In the genomic region with DNA sequence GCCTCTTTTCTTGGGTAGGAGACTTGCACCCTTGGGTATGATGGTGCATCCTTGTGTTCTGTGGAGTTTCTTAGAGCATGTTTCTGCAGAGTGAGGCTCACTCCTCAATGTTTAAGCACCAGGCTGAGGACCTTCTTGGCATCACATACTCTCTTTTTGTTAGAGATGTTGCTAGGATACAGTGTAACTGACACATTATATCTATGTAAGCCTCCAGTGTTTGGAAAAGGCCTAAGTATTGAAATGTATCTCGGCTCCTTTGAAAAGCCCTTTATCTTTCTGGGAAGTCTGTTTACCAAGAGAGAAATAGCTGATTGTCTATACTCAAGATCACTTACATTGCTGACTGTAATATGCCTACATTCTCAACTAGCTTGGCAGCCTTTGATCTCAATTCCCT, we compare ENCODE assay signal across 18 mouse cellular contexts.
DNase-seq lines count a peak whose midpoint lies in the region; ATAC-seq lines count a peak whose summit lies in the region.
"Had no signal": no experiment of that assay in that cellular context is flagged by ENCODE, and none has a peak within 500 bp of the region (broad histone marks: within the 10 kb centered on the region; RNA-seq: fewer than 3 reads in every experiment).

No protein-coding gene starts in this region.

- DNase-seq in hindbrain, embryonic 11.5 days (ENCODE audit: low spot score): no peak
- no peak for DNase-seq in hindbrain, embryonic 10.5 days (ENCODE audit: low spot score)
- no peak for DNase-seq in heart, embryonic 10.5 days (ENCODE audit: low spot score)
- DNase-seq in spleen, postnatal 14 days (ENCODE audit: low spot score in 2 of 2): no peak
- DNase-seq in cerebellum, adult 8-10 months: no peak
- DNase-seq: adrenal gland, postnatal 10 days; cerebellum, adult 11-12 months; kidney, adult 8-10 months; kidney, postnatal 36 days; lung, postnatal 14 days; right cerebral cortex, postnatal 14 days; thymus, postnatal 4 days had no signal

- no peaks in the 10 kb centered on the region for H3K9me3 ChIP-seq in hindbrain, embryonic 11.5 days (ENCODE audit: control insufficient read depth, low read length)
- no peaks in the 10 kb centered on the region for H3K9me3 ChIP-seq in hindbrain, embryonic 10.5 days
- no peaks in the 10 kb centered on the region for H3K9me3 ChIP-seq in forebrain, embryonic 13.5 days (replicated peaks)
- no peaks in the 10 kb centered on the region for H3K9me3 ChIP-seq in hindbrain, embryonic 15.5 days
- H3K9me3 ChIP-seq in midbrain, embryonic 15.5 days: no peaks in the 10 kb centered on the region
- no peaks in the 10 kb centered on the region for H3K9me3 ChIP-seq in heart, embryonic 10.5 days
- H3K9me3 ChIP-seq: embryonic facial prominence, embryonic 12.5 days; heart, embryonic 15.5 days; liver, embryonic 15.5 days had no signal

- no peaks in the 10 kb centered on the region for H3K36me3 ChIP-seq in hindbrain, embryonic 11.5 days (ENCODE audit: control insufficient read depth, insufficient read depth, low read length)
- H3K36me3 ChIP-seq in hindbrain, embryonic 10.5 days: peaks cover 14% of the 10 kb centered on the region
- H3K36me3 ChIP-seq in forebrain, embryonic 13.5 days (ENCODE audit: poor library complexity, severe bottlenecking): peaks cover under 1% of the 10 kb centered on the region; the same call in 1 of the 2 replicates
- no peaks in the 10 kb centered on the region for H3K36me3 ChIP-seq in hindbrain, embryonic 15.5 days
- no peaks in the 10 kb centered on the region for H3K36me3 ChIP-seq in midbrain, embryonic 15.5 days (replicated peaks)
- H3K36me3 ChIP-seq in heart, embryonic 10.5 days: no peaks in the 10 kb centered on the region; the same call in 1 of the 2 replicates
- H3K36me3 ChIP-seq: embryonic facial prominence, embryonic 12.5 days; liver, embryonic 15.5 days had no signal

- no peaks in the 10 kb centered on the region for H3K4me1 ChIP-seq in hindbrain, embryonic 11.5 days (replicated peaks; ENCODE audit: control insufficient read depth, insufficient read depth, low read length)
- H3K4me1 ChIP-seq in hindbrain, embryonic 10.5 days (replicated peaks): peaks cover 13% of the 10 kb centered on the region
- H3K4me1 ChIP-seq in forebrain, embryonic 13.5 days: peaks cover 15% of the 10 kb centered on the region
- 0 out of 2 replicates have a peak, but pooled peaks cover 7% of the 10 kb centered on the region for H3K4me1 ChIP-seq in hindbrain, embryonic 15.5 days (replicated peaks)
- no peaks in the 10 kb centered on the region; the same call in none of the 2 replicates for H3K4me1 ChIP-seq in midbrain, embryonic 15.5 days
- H3K4me1 ChIP-seq in heart, embryonic 10.5 days: no peaks in the 10 kb centered on the region
- H3K4me1 ChIP-seq: embryonic facial prominence, embryonic 12.5 days; heart, embryonic 15.5 days; liver, embryonic 15.5 days had no signal

- H3K27ac ChIP-seq in hindbrain, embryonic 11.5 days (ENCODE audit: low read depth, low read length): no peak overlapping the region
- no peak overlapping the region for H3K27ac ChIP-seq in hindbrain, embryonic 10.5 days
- H3K27ac ChIP-seq in forebrain, embryonic 13.5 days: no peak overlapping the region
- H3K27ac ChIP-seq in hindbrain, embryonic 15.5 days (replicated peaks): no peak overlapping the region
- no peak overlapping the region for H3K27ac ChIP-seq in midbrain, embryonic 15.5 days
- H3K27ac ChIP-seq in heart, embryonic 10.5 days: no peak overlapping the region
- H3K27ac ChIP-seq: embryonic facial prominence, embryonic 12.5 days; heart, embryonic 15.5 days; liver, embryonic 15.5 days had no signal

- 29% methylated on average over 1 of the region's 1 CpGs for WGBS in hindbrain, embryonic 11.5 days
- WGBS in hindbrain, embryonic 10.5 days: 40% methylated on average over 1 of the region's 1 CpGs
- WGBS in forebrain, embryonic 13.5 days: 5% methylated on average over 1 of the region's 1 CpGs
- WGBS in hindbrain, embryonic 15.5 days: 6% methylated on average over 1 of the region's 1 CpGs
- 12% methylated on average over 1 of the region's 1 CpGs for WGBS in midbrain, embryonic 15.5 days
- WGBS in heart, embryonic 10.5 days: 80% methylated on average over 1 of the region's 1 CpGs

- no peak overlapping the region for H3K4me2 ChIP-seq in hindbrain, embryonic 11.5 days (replicated peaks; ENCODE audit: low read depth, low read length)
- no peak overlapping the region for H3K4me2 ChIP-seq in forebrain, embryonic 13.5 days
- no peak overlapping the region for H3K4me2 ChIP-seq in hindbrain, embryonic 15.5 days
- no peak overlapping the region for H3K4me2 ChIP-seq in midbrain, embryonic 15.5 days
- H3K4me2 ChIP-seq: embryonic facial prominence, embryonic 12.5 days; heart, embryonic 15.5 days; liver, embryonic 15.5 days had no signal

- H3K4me3 ChIP-seq in hindbrain, embryonic 11.5 days (ENCODE audit: low read depth, low read length): no peak overlapping the region
- no peak overlapping the region for H3K4me3 ChIP-seq in hindbrain, embryonic 10.5 days
- no peak overlapping the region for H3K4me3 ChIP-seq in forebrain, embryonic 13.5 days
- no peak overlapping the region for H3K4me3 ChIP-seq in hindbrain, embryonic 15.5 days
- no peak overlapping the region for H3K4me3 ChIP-seq in midbrain, embryonic 15.5 days
- no peak overlapping the region for H3K4me3 ChIP-seq in heart, embryonic 10.5 days
- H3K4me3 ChIP-seq: embryonic facial prominence, embryonic 12.5 days; heart, embryonic 15.5 days; liver, embryonic 15.5 days had no signal

- ATAC-seq in hindbrain, embryonic 11.5 days (ENCODE audit: low FRiP score): peak; percentile 63
- ATAC-seq in forebrain, embryonic 13.5 days: peak; percentile 81; the same call in 1 of the 2 replicates
- ATAC-seq in hindbrain, embryonic 15.5 days (ENCODE audit: low FRiP score, low read depth): peak; percentile 59; the same call in 1 of the 2 replicates
- peak; percentile 71; the same call in 1 of the 2 replicates for ATAC-seq in midbrain, embryonic 15.5 days (replicated peaks)

- no peaks in the 10 kb centered on the region for H3K27me3 ChIP-seq in hindbrain, embryonic 11.5 days (ENCODE audit: control insufficient read depth, insufficient read depth, low read length)
- H3K27me3 ChIP-seq in hindbrain, embryonic 10.5 days (ENCODE audit: insufficient read depth, poor library complexity, severe bottlenecking): no peaks in the 10 kb centered on the region
- H3K27me3 ChIP-seq in forebrain, embryonic 13.5 days: no peaks in the 10 kb centered on the region
- H3K27me3 ChIP-seq in hindbrain, embryonic 15.5 days: no peaks in the 10 kb centered on the region
- H3K27me3 ChIP-seq in midbrain, embryonic 15.5 days (replicated peaks): no peaks in the 10 kb centered on the region
- H3K27me3 ChIP-seq in heart, embryonic 10.5 days (ENCODE audit: insufficient read depth, poor library complexity, severe bottlenecking): no peaks in the 10 kb centered on the region
- H3K27me3 ChIP-seq: embryonic facial prominence, embryonic 12.5 days; heart, embryonic 15.5 days; liver, embryonic 15.5 days had no signal

- no peak overlapping the region for H3K9ac ChIP-seq in hindbrain, embryonic 11.5 days (ENCODE audit: low read depth, low read length)
- no peak overlapping the region for H3K9ac ChIP-seq in forebrain, embryonic 13.5 days
- no peak overlapping the region for H3K9ac ChIP-seq in hindbrain, embryonic 15.5 days
- no peak overlapping the region for H3K9ac ChIP-seq in midbrain, embryonic 15.5 days
- H3K9ac ChIP-seq: embryonic facial prominence, embryonic 12.5 days; heart, embryonic 15.5 days; liver, embryonic 15.5 days had no signal
